Mouse (Mus musculus): Measurements from ENCODE around the gene Hist1h1t.
A peak's percentile ranks its signal among the peaks of the same experiment; 100 is the strongest.
"Not testable (repeated sequence)": the region's sequence is repeated elsewhere in the genome, so short reads cannot be mapped to it uniquely, and the experiment has no call there.

Gene Hist1h1t

DNA sequence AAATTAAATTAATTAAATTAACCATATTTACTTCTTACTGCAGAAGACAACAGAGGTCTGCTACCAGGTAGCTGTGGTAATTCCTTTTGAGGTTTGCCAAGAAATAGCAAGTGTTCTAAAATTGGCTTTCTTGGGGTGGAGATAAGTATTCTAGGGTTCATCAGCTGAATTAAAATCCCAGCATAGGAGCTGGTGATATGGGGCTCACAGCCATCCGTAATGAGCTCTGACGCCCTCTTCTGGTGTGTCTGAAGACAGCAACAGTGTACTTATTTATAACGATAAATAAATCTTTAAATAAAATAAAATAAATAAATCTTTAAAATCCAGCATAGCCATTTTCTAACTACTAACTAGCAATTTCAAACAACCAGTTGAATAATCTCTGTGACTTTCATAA lies 4.2 kb downstream of the Hist1h1t start:
- DNase-seq (ENCODE audit: low spot score), result no peak

DNA sequence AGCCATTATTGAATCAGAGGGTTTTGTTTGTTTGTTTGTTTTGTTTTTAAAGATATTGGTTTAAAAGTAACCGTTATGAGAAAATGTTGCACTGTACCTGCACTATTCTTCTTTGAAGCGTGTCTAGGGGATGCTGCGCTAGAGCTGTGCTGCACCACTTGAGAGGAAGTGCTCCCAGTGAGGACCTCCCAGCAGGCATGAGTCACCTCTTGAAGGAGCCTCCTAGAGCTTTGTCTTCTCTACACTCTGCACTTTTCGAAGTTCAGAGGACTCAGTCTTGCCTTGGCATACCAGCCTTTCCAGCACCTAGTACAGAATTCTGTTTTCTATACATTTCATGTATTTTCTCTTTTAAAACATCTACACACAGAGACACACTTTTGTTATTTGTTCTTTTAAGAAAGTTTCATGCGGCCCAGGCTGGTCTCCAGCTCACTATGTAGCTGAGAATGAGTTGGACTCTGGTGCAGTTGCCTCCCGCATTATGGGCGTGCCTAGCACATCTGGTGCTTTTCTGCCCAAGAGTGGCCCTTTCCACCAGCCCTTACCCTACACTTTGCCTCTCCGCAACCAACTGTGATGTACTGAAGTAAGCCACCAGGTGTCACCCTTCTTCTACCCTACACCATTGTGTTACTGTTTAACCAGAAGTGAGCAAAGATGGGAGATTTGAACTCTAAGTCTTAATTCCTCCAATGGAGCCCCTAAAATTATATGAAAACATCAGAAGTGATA lies 5.3 kb downstream of the Hist1h1t start:
- DNase-seq (ENCODE audit: low spot score), result peak; percentile 50

- no peak for DNase-seq (ENCODE audit: low spot score)
Observed at GRCm38 (mm10) chr13:23702220-23702619, 6.6 kb downstream of the Hist1h1t start.

DNA sequence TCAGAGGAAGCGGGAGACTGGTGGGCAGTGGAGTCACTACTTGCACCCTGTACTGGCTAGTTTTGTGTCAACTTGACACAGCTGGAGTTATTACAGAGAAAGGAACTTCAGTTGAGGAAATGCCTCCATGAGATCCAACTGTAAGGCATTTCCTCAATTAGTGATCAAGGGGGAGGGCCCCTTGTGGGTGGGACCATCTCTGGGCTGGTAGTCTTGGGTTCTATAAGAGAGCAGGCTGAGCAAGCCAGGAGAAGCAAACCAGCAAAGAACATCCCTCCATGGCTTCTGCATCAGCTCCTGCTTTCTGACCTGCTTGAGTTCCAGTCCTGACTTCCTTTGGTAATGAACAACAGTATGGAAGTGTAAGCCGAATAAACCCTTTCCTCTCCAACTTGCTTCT lies 7.2 kb downstream of the Hist1h1t start:
- DNase-seq (ENCODE audit: low spot score), result not testable (repeated sequence)

GRCm38 (mm10) chr13:23705751-23706356 lies 10.2 kb downstream of the Hist1h1t start:
- no peak for DNase-seq (ENCODE audit: low spot score)

DNA sequence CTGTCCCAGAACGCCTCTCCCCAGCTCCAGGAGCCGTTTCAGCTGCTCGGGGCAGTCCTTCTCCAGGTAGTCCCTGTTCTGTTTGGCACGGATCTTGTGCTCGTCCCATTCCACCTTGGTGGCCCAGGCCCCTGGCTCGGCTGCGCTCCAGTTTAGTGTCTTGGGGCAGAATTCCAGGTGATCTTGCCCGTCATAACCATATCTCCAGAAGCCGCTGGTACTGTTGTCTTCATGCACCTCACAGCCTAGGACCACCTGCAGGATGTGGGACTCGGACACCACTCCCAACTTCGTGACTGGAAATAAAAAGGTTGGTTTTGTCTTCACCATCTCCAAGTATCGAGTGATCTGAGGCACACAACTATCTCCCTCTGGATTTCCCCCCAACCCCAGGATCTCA lies 11.2 kb downstream of the Hist1h1t start:
- DNase-seq (ENCODE audit: low spot score), result no peak

- no peak for DNase-seq (ENCODE audit: low spot score)
Observed at GRCm38 (mm10) chr13:23708041-23708440, 12.4 kb downstream of the Hist1h1t start.

DNA sequence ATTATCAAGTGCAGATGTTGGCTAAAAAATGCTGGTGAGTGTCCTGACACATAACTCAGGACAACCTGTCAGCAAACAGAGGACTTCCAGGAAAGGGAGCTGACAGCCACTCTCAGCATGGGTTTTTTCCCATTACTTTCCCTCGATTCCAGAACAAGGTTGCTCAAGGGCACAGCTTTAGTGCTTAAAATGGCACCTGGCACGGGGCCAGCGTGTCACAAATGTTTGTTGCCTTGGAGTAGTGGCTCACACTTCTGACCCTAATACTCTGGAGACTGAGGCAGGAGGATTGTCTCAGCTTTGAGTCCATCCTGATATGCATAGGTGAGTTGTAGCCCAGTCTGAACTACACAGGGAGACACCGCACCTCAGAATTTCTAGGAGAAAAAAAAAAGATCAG lies 13.0 kb downstream of the Hist1h1t start:
- DNase-seq (ENCODE audit: low spot score), result no peak

DNA sequence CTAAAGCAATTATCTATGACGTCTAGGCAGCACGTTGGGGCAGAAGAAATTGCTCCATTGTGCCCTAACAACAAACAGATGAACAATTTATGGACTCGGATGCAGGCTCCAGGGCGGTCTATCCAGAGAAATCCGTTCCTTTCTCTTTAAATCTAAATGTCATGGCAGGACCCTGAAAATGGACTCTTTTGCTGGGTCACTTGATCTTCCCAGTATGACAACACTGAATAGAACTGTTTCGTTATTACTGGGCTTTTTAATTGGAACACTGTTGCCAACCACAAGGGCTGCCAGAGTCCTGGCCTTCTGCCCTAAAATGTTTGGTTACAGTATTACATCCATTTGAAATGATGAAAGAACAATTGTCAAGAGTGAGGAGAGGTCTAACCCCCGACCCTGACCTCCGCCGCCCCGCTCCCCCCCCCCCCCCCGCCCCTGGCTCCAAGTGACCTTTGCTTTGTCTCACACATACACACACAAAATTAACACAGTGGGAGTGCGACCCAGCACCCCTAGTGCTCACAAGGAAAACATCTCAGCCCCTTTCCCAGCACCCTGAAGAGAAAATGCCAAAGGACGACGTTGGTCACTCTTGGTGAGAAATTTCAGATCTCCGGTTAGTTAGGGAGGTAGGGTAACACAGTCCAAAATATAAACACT lies 14.2 kb downstream of the Hist1h1t start:
- DNase-seq (ENCODE audit: low spot score), result no peak

GRCm38 (mm10) chr13:23710374-23711089 lies 14.9 kb downstream of the Hist1h1t start, which contains the start of gene Hfe:
Gene Hfe, minus strand, starts transcription at chr13:23710854.
- DNase-seq (ENCODE audit: low spot score), result peak; percentile 35

- no peak for DNase-seq (ENCODE audit: low spot score)
Observed at GRCm38 (mm10) chr13:23716261-23717042, 20.8 kb downstream of the Hist1h1t start.

DNA sequence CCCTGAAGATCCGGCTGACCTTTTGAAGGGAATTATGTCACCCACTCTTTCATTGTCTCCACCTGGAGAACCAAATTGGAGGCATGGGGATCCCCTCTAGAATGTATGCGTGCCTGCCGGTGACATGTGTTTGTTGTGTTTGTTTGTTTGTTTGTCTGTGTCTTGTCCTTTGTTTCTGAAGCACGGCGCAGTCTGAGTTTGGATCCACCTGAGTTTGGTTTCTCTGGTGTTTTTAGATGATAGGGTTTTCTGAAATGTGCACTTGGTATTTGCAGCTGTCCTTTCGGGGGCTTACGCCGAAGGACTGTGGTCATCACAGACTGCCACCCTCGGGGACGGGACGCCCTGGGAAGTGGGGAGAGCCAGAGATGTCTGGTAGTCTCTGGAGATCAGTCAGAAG lies 21.6 kb downstream of the Hist1h1t start:
- DNase-seq (ENCODE audit: low spot score), result no peak

- not testable (repeated sequence) for DNase-seq (ENCODE audit: low spot score)
Observed at GRCm38 (mm10) chr13:23717593-23718245, 22.1 kb downstream of the Hist1h1t start.

- no peak for DNase-seq (ENCODE audit: low spot score)
Observed at GRCm38 (mm10) chr13:23724239-23724638, 28.6 kb downstream of the Hist1h1t start.

DNA sequence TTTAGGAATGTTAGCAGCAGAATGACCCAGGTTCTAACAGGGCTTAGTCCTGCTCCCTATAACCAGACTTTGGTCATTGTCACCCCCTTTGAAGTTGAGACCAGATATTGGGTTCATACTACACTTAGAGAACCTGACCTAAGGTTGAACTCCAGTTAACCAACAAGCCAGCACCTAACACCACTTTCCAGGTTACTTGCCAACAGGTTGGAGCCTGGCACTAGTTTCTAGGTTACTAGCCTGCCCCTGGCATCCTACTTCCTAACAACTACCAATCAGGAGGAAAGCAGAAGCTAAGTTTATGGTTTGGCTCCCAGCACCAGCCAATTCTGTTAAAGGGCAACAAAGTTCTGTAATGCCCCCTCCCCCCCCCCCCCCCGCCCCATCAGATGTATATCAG lies 29.6 kb downstream of the Hist1h1t start:
- no peak for DNase-seq (ENCODE audit: low spot score)

DNA sequence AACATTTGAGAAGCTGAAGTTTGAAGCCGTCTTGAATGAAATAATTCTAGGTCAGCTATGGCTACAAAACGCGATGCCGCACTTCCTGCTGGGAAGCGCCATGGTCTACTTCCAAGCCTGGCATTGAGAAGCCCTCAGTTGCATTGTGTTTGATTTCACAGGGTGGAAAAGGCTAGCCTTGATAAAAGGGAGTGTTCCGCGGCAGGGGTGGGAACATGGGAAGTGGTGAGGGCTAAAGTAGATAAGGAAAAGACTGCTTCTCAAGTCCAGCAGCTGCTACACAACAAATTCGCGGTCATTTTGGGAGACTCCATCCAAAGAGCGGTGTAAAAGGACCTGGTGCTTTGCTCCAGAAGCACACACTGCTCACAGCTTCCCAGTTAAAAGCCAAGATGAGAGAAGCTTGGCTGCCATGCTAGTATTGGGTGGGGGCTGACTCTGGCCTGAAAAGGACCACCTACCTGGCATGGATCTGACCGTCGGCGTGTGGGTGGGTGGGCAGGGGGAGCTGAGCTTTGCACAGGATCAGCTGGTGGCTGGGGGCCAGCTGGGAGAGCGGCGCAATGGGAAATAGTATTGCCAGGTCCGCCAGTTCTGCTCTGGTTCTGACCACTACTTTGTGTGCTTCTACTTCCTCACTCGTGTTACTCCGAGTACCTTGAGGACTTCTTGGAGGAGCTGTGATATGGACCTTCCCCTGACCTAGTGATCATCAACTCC lies 33.0 kb downstream of the Hist1h1t start:
- DNase-seq (ENCODE audit: low spot score), result no peak

DNA sequence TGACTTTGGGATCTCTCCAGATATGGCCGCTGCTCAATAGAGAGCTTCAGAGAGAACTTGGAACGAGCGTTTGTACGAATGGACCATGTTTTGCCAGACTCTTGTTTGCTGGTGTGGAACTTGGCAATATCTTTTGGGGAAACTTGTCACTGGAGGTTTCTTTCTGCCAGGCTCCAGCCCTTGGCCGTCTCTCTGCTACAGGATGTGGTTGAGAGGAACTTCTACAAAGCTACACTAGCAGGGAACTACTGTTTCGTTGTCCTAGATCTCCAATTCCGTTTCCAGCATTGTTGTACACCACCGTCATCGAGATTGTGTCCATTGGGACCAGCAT lies 33.5 kb downstream of the Hist1h1t start:
- DNase-seq (ENCODE audit: low spot score), result no peak

- DNase-seq (ENCODE audit: low spot score), result no peak
Observed at GRCm38 (mm10) chr13:23729706-23730105, 34.1 kb downstream of the Hist1h1t start.

GRCm38 (mm10) chr13:23730479-23730878 lies 34.9 kb downstream of the Hist1h1t start:
- DNase-seq (ENCODE audit: low spot score), result no peak

GRCm38 (mm10) chr13:23732156-23732804 lies 36.7 kb downstream of the Hist1h1t start:
- DNase-seq (ENCODE audit: low spot score), result no peak
